Mouse (Mus musculus): ENCODE results near the gene Pkmyt1. TPM values are rescaled to one million over a fixed set of nuclear protein-coding genes. Genes with fewer than 3 reads are reported as not detected.
A peak's percentile ranks its signal among the peaks of the same experiment; 100 is the strongest.

Pkmyt1 gene
- polyA plus RNA-seq, 1 experiment: 11.5 TPM

DNA sequence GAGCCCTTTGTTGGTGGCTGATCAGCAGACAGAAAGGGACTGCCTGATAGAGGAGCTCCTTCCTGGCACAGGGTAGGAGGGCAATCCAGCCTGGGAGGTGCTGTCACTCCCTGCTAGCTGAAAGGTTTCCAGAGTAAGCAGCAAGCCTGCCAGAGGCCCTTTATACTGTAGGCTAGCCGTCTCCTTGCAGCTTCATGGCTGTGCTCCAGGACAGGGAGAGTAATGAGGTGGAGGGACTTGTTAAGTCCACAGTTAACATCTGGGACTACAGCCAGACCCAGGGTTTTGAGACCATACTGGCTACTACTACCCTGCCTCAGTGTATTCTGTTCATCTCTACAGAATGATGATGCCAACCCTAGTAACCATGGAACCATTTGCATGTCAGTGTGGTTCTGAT is 8.2 kb downstream of the Pkmyt1 start:
- Histone ChIP-seq H3K4me2 (ENCODE audit: low read depth) (no peak overlapping the region), H3K4me3 (no peak overlapping the region), H3K27me3 (ENCODE audit: control insufficient read depth, insufficient read depth, insufficient read length) (no peaks in the 10 kb centered on the region), H3K36me3 (ENCODE audit: control insufficient read depth, insufficient read depth) (peaks cover 3% of the 10 kb centered on the region), H3ac (ENCODE audit: control insufficient read depth, insufficient read length) (no peak overlapping the region), H3K79me2 (ENCODE audit: control insufficient read depth, insufficient read depth) (no peaks in the 10 kb centered on the region)
- TF ChIP-seq POLR2AphosphoS2 (IDR thresholded peaks at IDR 0.05; ENCODE audit: insufficient read length, low read depth): no peak
- no peak for TF ChIP-seq MYOD1 (IDR thresholded peaks at IDR 0.05; ENCODE audit: control insufficient read depth in 1 of 3, insufficient read length in 2 of 3, low read depth in 2 of 3)
- no peak for TF ChIP-seq TCF12 (IDR thresholded peaks at IDR 0.05; ENCODE audit: insufficient read depth, poor library complexity, severe bottlenecking)
- no peak for TF ChIP-seq MAX (IDR thresholded peaks at IDR 0.05; ENCODE audit: low read depth)
- TF ChIP-seq REST (IDR thresholded peaks at IDR 0.05; ENCODE audit: insufficient read depth, insufficient read length): no peak
- TF ChIP-seq POLR2A (IDR thresholded peaks at IDR 0.05; ENCODE audit: insufficient read length, low read depth): no peak
- TF ChIP-seq SRF (IDR thresholded peaks at IDR 0.05; ENCODE audit: control insufficient read depth, insufficient read length, low read depth): no peak
- no peak for TF ChIP-seq USF1 (IDR thresholded peaks at IDR 0.05; ENCODE audit: low read depth)
- TF ChIP-seq CEBPB (IDR thresholded peaks at IDR 0.05; ENCODE audit: insufficient read depth, poor library complexity, severe bottlenecking): no peak
- TF ChIP-seq TCF3 (IDR thresholded peaks at IDR 0.05; ENCODE audit: insufficient read length, low read depth): no peak
- TF ChIP-seq E2F4 (IDR thresholded peaks at IDR 0.05; ENCODE audit: insufficient read depth): no peak
- TF ChIP-seq MYOG (IDR thresholded peaks at IDR 0.05; ENCODE audit: control insufficient read depth in 1 of 3, insufficient read depth in 1 of 3, insufficient read length in 2 of 3, low read depth in 2 of 3): no peak

DNA sequence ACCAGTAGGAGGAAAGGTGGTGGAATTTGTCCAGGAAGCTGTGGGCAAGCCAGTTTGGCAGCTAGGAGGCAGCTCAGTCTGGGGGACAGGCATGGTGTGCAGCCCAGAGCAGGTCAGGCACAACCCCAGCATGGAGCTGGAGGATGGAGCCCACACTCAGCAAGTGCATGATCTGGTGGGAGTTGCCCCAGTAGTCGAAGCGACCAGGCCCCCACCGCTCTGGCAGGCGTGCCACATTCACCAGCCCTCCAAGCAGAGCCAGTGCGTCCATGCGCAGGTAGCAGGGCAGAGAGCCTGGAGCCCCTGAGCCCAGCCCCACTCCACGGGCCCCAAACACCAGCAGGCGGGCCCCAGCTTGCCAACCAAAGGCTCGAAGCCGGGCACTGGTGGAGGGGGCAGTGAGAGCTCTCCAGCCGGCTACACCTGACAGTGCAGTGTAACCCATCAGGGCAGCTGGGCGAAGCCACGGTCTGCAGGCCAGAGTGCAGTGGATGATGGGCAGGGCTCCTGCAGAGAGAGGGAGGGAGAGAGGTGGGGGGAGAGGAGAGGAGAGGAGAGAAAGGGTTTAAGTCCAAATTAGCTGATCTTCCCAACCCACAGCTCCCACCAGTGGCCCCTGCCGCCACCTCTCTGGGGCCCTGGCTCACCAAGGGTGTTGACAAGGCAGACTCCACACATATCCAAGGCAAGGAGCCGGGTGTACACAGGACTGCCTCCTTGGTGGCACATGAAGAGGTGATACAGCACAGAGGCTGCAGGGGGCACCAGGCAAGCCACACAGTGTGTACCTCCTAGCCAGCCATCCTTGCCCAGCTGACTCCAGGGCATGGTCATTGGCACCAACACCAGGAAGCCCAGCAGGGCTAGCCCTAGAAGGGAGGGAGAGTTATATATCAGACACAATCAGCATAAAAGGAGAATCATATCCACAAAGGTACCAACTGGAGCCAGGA is 11.6 kb downstream of the Pkmyt1 start:
- peak; percentile 71 for TF ChIP-seq POLR2AphosphoS2 (IDR thresholded peaks at IDR 0.05; ENCODE audit: insufficient read length, low read depth)
- TF ChIP-seq TCF12 (IDR thresholded peaks at IDR 0.05; ENCODE audit: insufficient read depth, poor library complexity, severe bottlenecking): no peak
- TF ChIP-seq POLR2A (IDR thresholded peaks at IDR 0.05; ENCODE audit: insufficient read length, low read depth): no peak
- TF ChIP-seq TCF3 (IDR thresholded peaks at IDR 0.05; ENCODE audit: insufficient read length, low read depth): no peak
- TF ChIP-seq MYOD1 (IDR thresholded peaks at IDR 0.05; ENCODE audit: control insufficient read depth in 1 of 3, insufficient read length in 2 of 3, low read depth in 2 of 3): no peak
- H3K27me3 ChIP-seq (ENCODE audit: control insufficient read depth, insufficient read depth, insufficient read length): peaks cover 12% of the 10 kb centered on the region
- H3K36me3 ChIP-seq (ENCODE audit: control insufficient read depth, insufficient read depth): peaks cover 3% of the 10 kb centered on the region
- H3ac ChIP-seq (ENCODE audit: control insufficient read depth, insufficient read length): no peak overlapping the region
- H3K4me3 ChIP-seq: no peak overlapping the region
- no peak overlapping the region for H3K4me2 ChIP-seq (ENCODE audit: low read depth)
- no peaks in the 10 kb centered on the region for H3K79me2 ChIP-seq (ENCODE audit: control insufficient read depth, insufficient read depth)

DNA sequence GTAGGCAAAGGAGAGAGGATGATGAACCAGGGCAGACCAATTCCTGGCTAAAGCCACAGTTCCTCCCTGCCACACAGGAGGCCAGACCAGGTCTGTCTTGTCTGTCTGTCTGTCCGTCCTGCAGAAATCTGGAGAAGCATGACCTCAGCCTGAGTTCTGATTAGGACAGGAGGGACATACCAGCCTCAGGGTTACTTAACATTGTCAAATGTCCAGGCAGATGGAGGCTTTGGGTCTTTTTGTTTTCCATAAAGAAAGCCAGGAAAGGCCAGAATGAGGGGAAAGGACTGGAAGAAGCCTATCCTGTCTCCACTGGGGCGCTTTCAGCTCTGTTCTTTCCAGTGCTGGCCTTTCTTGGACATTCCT is 12.7 kb downstream of the Pkmyt1 start:
- Histone ChIP-seq H3K27me3 (ENCODE audit: control insufficient read depth, insufficient read depth, insufficient read length) (peaks cover 21% of the 10 kb centered on the region), H3K4me3 (peak overlapping the region; percentile 35), H3ac (ENCODE audit: control insufficient read depth, insufficient read length) (no peak overlapping the region), H3K79me2 (ENCODE audit: control insufficient read depth, insufficient read depth) (no peaks in the 10 kb centered on the region), H3K36me3 (ENCODE audit: control insufficient read depth, insufficient read depth) (no peaks in the 10 kb centered on the region), H3K4me2 (ENCODE audit: low read depth) (peak overlapping the region; percentile 94)
- no peak for TF ChIP-seq REST (IDR thresholded peaks at IDR 0.05; ENCODE audit: insufficient read depth, insufficient read length)
- TF ChIP-seq MAX (IDR thresholded peaks at IDR 0.05; ENCODE audit: low read depth): no peak
- TF ChIP-seq TCF12 (IDR thresholded peaks at IDR 0.05; ENCODE audit: insufficient read depth, poor library complexity, severe bottlenecking): no peak
- TF ChIP-seq MYOD1 (IDR thresholded peaks at IDR 0.05; ENCODE audit: control insufficient read depth in 1 of 3, insufficient read length in 2 of 3, low read depth in 2 of 3): no peak
- TF ChIP-seq MYOG (IDR thresholded peaks at IDR 0.05; ENCODE audit: control insufficient read depth in 1 of 3, insufficient read depth in 1 of 3, insufficient read length in 2 of 3, low read depth in 2 of 3): no peak
- no peak for TF ChIP-seq TCF3 (IDR thresholded peaks at IDR 0.05; ENCODE audit: insufficient read length, low read depth)
- TF ChIP-seq POLR2AphosphoS2 (IDR thresholded peaks at IDR 0.05; ENCODE audit: insufficient read length, low read depth): no peak
- no peak for TF ChIP-seq USF1 (IDR thresholded peaks at IDR 0.05; ENCODE audit: low read depth)
- TF ChIP-seq SRF (IDR thresholded peaks at IDR 0.05; ENCODE audit: control insufficient read depth, insufficient read length, low read depth): no peak
- TF ChIP-seq CEBPB (IDR thresholded peaks at IDR 0.05; ENCODE audit: insufficient read depth, poor library complexity, severe bottlenecking): no peak
- TF ChIP-seq E2F4 (IDR thresholded peaks at IDR 0.05; ENCODE audit: insufficient read depth): no peak
- TF ChIP-seq POLR2A (IDR thresholded peaks at IDR 0.05; ENCODE audit: insufficient read length, low read depth): no peak

DNA sequence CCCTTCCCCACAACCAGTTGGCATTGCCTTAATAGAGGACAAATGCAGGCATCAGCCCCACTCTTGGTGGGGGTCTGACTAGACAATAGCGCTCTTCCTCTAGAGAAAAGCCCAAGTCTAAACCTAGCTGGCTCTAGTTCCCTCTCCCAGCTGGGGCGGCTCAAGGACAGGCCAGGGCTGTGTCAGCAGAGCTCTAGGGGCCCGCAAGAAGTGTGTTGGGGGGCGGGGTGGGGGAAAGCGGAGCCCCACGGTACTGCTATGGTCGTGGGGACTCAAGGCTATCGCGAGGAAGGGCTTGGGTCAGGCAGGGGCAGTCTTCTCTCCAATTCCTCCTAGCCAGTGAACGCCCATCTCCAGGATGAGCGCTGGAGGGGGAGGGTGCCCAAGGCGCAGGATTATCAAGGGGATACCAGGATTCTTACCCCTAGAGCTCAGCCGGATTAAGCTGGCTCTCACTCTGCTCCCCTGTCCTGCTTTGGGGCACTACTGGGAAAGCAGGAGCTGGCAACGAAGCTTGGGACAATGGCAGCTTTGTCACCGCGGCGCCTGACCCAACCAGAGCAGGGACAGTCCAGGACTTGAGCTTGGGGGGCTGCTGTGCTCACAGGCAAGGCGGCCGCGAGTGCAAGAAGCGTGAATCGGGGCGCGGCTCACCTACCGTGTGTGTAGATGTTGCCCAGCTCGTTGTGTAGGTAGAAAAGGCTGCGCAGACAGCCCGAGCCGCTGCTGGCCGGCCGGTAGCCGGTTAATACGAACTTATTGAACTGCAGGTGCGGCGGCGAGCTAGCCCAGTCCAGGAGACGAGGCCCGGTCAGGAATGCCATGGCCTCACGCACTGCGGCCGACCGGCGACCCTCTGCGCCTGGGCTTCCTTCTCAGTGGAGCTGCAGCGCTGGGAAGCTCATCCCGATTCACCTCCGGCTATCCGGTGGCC is 13.3 kb downstream of the Pkmyt1 start:
- peak overlapping the region; percentile 35 for H3K4me3 ChIP-seq
- H3ac ChIP-seq (ENCODE audit: control insufficient read depth, insufficient read length): peak overlapping the region; percentile 37
- no peaks in the 10 kb centered on the region for H3K36me3 ChIP-seq (ENCODE audit: control insufficient read depth, insufficient read depth)
- H3K27me3 ChIP-seq (ENCODE audit: control insufficient read depth, insufficient read depth, insufficient read length): peaks cover 23% of the 10 kb centered on the region
- no peaks in the 10 kb centered on the region for H3K79me2 ChIP-seq (ENCODE audit: control insufficient read depth, insufficient read depth)
- TF ChIP-seq POLR2A (IDR thresholded peaks at IDR 0.05; ENCODE audit: insufficient read length, low read depth) (no peak), POLR2AphosphoS2 (IDR thresholded peaks at IDR 0.05; ENCODE audit: insufficient read length, low read depth) (no peak), TCF3 (IDR thresholded peaks at IDR 0.05; ENCODE audit: insufficient read length, low read depth) (no peak), SRF (IDR thresholded peaks at IDR 0.05; ENCODE audit: control insufficient read depth, insufficient read length, low read depth) (no peak), MYOG (IDR thresholded peaks at IDR 0.05; ENCODE audit: control insufficient read depth in 1 of 3, insufficient read depth in 1 of 3, insufficient read length in 2 of 3, low read depth in 2 of 3) (no peak), USF1 (IDR thresholded peaks at IDR 0.05; ENCODE audit: low read depth) (no peak)
- H3K4me2 ChIP-seq (ENCODE audit: low read depth): peak overlapping the region; percentile 94

Measured in myocyte (in vitro differentiated cells).